Mouse (Mus musculus): ENCODE measurements around the gene Gpd1.

The Gpd1 gene

DNA sequence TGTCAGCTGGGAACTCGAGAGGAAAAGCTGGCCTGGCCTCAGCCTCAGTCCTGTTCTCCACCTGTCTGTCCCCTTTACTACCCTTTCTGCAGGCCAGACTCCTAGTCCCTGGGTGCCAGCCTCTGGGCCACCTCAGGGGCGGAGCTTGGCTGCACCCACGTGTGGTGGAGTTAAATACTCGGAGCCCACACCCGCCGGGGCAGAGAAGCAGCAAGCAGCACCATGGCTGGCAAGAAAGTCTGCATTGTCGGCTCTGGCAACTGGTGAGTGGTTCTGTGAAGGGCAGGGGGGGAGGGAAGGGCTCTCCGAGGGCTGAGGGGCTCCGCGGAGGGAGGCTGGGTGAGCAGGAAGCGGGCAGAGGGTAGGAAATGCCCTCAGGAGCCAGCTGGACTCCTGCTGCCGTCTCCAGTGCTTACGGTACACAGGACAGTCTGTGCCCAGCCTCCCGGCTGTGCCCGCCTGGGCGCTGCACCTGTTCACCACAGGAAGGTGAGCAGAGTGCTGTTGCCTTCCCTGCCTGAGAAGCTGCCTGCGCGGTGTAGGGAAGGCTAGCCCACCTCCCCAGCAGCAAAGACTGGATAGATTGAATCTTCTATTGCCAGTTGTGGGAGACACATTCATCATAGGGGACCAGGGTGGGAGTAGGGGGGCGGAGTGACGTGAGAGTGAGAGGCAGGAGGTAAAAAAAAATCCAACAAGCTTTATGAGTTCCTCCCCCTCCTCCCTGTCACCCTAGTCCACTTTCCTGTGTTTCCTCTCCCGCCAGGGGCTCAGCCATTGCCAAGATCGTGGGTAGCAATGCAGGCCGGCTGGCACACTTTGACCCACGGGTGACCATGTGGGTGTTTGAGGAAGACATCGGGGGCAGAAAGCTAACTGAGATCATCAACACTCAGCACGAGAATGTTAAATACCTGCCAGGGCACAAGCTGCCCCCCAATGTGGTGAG is at the start of gene Gpd1:
TSS of gene Gpd1 (plus strand) at position 130 of the 949 bp plus-strand sequence.
- DNase-seq (ENCODE audit: low read depth, low spot score) = no peak

DNA sequence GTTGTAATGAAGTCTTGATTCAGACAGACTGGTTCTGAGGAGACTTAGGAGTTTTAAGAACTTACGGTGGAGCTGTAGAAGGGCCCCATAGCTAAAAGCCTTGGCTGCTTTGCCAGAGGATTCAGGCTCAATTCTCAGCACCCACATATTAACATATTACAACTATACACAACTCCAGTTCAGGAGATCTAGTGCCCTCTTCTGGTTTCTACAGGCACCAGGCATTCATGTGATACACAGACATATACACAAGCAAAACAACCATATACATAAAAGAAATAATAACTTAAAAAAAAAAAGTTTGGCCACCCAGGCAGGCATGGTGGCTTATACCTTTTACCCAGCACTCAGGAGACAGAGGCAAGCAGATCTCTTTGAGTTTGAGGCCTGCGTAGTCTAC is 49.8 kb upstream of the Gpd1 start:
- DNase-seq (ENCODE audit: low read depth, low spot score) = no peak

DNA sequence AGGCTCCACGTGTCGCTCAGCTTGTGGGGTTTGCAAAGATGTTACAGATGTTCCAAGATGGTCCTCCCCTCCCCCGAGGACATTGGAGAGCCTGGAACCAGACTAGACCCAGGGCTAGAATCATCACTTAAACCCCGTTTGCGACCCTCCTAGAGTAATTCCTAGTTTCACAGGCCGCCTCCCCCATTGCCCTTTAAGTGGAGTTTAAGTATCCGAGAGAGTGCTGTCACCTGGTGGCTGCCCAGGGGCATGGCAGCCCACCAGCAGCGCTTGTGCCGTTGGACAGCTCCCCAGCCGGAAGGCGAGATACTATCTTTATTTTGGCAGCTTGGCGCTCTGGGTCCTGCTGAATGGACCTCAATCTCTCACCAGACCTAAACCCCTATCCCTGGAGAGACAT is 48.4 kb upstream of the Gpd1 start:
- DNase-seq (ENCODE audit: low read depth, low spot score) = no peak

DNA sequence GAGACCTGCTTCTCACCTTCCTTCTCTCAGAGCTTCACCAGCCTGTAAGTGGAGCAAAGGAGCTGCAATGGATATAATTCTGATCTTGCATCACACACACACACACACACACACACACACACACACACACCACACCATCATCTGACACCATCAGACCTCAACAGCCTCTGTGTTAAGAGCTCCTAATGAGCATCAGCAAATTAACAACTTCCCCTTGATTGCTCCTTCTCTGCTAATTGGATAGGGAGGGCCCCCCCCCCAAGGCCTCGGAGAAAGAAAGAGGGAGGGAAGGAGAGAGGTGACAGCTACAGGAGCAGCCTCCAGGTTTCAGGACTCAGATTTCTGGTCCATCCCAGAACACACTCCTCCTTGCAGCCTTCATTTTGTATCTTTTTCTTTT is 47.9 kb upstream of the Gpd1 start:
- no peak for DNase-seq (ENCODE audit: low read depth, low spot score)

DNA sequence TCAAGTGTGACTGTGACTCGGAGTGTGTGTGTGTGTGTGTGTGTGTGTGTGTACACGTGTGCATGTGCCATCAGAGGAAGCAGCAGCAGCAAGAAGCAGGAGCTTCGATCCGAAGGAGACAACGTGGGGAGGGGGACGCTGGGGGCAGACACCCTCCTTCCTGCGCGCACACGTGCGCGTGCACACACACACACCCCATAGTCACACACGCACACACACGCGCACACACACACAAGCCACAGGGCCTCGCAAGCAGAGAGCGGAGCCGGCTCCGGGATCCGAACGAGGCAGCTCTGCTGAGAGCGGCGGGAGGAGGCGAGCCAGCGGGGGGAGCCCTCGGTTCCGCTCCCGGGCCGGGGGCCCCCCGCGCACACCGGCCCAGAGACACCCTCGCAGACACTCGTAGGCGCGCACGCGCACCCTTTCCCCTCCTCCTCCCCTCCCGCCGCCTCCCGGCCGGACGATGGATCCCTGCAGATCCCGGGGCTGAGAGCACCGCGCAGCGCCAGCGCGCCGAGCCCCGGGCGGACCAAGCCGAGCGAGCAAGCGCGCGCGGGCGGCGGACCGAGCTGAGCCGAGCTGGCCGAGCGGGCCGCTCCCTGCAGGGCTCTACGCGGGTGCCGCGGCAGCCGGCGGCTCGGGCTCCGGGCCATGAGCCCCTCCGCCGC is 47.0 kb upstream of the Gpd1 start, which contains the start of gene Asic1:
TSS of gene Asic1 (plus strand) at position 215 of the 668 bp plus-strand sequence.
- no peak for DNase-seq (ENCODE audit: low read depth, low spot score)

DNA sequence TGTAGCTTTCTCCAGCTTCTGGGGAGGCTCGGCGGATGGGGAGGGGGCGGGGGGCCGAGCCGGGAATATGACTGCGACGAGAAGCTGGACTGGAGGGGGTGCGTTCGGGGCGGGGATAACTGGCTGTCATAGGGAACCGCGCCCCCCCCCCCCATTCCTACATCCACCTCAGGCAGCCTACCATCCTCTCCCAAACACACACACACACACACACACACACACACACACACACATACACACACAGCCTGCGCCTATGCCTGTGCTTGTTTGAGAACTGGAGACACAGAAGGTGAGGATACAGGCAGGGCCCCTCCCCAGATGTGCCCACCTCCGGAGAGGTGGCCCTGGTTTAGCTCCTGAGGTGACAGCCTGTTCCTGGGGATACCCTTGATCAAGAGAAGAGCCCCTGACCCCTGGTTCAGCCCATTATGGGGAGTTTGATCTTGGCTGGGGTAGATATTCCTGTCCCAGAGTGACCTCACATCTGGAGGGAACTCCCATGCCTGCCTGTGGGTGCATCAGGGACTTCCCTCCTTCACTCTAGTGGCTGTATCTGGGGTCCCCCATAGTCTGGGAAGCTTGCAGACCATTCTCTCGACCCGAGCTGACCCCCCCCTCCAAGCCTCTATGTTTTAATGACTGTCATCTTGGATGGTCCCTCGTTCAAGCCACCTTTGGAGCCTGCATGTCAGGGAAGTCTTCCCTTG is 46.2 kb upstream of the Gpd1 start:
- no peak for DNase-seq (ENCODE audit: low read depth, low spot score)

DNA sequence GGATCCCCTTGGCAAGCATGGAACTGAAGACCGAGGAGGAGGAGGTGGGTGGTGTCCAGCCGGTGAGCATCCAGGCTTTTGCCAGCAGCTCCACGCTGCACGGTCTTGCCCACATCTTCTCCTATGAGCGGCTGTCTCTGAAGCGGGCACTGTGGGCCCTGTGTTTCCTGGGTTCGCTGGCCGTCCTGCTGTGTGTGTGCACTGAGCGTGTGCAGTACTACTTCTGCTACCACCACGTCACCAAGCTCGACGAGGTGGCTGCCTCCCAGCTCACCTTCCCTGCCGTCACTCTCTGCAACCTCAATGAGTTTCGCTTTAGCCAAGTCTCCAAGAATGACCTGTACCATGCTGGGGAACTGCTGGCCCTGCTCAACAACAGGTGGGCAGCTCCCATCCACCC is 45.5 kb upstream of the Gpd1 start:
- DNase-seq (ENCODE audit: low read depth, low spot score) = no peak

DNA sequence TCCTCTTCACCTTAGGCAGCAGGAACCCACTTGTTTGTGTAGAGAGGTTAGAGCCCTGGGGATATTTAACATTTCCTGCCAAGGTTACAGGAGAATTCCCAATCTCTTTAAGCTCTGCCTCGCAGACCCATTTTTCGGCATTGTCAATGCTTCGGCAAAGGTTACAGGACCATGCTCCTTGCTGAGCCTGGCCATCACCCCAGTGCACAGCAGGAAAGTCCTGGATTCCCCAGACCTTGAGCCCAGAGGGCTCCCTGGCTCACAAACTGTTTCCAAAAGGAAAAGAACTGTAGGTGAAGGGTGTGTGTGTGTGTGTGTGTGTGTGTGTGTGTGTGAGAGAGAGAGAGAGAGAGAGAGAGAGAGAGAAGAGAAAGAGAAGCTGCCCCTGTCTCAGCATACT is 42.4 kb upstream of the Gpd1 start:
- DNase-seq (ENCODE audit: low read depth, low spot score) = no peak

DNA sequence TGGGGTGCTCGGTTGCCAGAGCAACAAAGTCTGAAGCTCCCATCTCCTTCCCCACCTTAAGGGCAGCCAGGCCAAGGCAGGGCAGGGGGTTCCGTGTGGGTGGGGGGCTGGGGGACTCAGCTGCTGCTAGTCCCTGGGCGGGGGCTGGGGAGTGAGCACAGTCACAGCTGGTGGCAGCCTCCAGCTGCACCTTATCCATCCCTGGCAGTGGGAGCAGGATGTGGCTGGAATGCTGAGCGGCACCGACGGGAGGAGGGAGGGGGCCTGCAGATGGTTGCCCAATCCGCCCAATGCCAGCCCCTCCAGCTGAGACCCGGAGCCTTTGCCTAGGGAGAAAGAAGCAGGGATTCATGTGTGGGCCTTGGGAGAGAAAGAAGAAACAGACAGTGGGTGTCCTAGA is 40.2 kb upstream of the Gpd1 start:
- DNase-seq (ENCODE audit: low read depth, low spot score) = no peak

DNA sequence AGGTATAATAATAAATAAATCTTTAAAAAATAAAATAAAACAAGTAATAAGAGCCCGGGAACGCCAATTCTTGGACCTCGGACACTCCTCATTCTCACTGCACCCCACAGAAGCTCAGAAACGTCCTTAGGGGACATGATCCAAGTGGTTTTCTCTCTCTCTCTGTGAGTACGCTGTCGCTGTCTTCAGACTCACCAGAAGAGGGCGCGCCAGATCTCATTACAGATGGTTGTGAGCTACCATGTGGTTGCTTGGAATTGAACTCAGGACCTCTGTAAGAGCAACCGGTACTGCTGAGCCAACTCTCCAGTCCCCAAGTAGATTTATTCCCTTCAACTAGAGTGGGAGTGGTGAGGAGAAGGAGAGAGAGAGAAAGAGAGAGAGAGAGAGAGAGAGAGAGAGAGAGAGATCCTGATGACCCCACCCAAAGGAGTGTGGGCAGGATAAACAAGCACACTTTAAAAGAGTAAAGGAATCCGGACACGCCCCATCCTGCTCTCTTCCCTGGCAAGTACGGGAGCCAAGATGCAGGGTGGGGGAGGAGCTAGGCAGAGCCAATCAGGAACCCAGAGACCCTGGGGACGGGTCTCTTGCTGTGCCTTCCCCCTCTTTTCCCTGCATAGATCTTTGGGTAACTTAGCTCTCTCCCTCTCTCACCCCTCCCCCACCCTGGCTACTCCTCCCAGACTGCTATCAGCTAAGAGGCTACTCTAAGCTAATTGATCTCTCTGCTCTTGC is 39.1 kb upstream of the Gpd1 start:
- no peak for DNase-seq (ENCODE audit: low read depth, low spot score)

DNA sequence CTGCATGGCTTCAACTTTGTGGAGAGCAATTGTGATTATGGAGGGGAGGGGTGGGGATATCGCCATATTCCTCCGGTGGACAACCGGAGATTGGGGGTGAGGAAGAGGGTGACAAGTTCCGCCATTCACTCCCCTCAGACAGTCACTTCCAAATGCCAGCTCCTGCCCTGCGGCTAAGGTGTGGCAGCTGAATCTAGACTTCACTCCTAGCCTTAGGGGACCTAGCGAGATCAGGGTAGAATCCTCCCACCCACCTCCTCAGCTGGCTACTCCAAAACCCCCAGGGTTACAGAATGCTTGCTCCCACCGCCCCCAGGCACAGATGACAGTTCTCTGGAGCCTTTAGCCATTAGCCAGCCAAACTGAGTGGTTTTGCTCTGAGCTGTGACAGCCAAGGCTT is 38.3 kb upstream of the Gpd1 start:
- DNase-seq (ENCODE audit: low read depth, low spot score) = no peak

DNA sequence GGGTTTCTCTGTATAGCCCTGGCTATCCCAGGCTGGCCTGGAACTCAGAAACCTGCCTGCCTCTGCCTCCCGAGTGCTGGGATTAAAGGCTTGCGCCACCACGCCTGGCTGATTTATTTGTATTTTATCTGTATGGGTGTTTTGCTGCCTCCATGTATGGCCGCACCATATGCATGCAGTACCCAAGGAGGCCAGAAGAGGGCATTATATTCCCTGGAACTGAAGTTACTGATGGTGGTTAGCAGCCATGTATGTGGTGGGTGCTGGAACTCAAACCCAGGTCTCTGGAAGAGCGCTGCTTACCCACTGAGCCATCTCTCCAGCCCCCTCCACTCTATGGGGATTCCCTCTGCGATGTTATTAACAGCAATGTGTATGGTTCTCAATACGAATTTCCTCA is 34.4 kb upstream of the Gpd1 start:
- no peak for DNase-seq (ENCODE audit: low read depth, low spot score)

DNA sequence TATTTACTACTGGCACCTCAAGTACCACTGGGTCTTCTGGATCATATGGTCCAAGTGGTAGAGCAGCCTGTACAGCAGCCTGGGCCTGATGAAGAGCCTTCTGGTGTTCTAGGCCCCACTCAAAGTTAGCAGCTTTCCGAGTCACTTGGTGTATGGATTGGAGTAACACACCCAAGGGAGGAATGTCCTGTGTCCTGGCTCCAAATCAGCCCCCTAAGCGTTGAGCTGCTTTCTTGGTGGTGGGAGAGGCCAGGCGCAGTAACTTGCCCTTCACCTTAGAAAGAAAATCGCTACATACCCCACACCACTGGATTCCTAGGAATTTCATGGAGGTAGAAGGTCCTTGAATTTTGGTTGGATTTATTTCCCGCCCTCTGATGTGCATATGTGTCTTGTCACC is 33.2 kb upstream of the Gpd1 start:
- DNase-seq (ENCODE audit: low read depth, low spot score) = no peak

DNA sequence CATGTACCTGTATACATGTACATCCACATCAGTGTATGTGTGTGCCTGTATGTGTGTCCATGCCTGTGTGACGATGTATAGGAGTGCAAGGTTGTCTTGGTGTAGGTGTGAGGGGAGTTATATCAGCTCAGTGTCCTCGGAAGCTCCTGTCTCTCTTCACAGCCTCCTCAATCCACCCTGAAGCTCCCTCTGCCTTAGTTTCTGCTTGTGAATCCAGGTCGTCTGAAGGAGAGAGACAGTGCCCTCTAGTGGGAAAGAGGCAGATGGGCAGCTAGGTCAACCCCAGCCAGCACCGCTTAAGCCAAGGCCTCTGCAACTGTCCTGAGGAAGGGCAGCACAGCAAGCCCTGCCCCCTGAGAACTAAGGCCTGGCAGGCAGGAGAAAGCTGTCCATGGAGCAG is 28.6 kb upstream of the Gpd1 start:
- DNase-seq (ENCODE audit: low read depth, low spot score) = peak; percentile 50

DNA sequence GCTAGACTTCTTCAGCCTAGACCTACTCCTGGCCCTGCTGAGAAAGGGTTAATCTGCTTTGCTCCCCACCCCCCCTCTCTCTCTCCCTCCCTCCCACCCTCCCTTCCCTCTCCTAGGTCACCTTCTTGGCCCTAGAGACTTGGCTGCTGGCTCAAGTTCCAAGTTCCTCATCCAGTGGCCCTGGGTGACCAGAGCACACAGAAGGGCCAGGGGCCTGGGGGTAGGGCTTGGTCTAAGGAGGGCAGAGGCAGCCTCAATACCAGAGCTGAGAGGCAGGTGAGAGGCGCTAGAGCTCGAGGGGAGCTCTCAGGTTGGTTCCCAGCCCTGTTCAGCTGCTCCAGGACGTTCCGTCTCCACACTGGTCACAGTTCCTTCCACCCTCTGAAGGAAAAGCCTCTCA is 26.4 kb upstream of the Gpd1 start:
- DNase-seq (ENCODE audit: low read depth, low spot score) = no peak

DNA sequence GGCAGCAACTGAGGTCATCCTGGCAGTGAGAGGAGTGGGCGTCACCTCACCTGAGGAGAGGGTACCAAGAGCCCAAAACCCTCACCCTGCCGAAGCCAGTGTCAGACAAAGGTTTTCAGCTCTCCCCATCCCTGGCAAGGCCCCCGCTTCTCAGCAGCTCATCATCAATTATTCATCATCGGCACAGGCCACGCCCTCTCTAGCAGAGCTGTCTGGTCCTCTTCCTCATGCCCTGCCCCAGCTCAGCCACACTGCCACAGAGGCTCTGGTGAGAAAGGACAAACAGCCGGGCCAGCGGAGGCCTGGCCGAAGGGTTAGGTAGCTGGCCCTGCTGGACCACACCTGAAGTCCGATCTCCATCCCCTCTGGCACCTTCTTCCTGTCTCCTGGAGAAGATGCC is 25.3 kb upstream of the Gpd1 start:
- no peak for DNase-seq (ENCODE audit: low read depth, low spot score)

DNA sequence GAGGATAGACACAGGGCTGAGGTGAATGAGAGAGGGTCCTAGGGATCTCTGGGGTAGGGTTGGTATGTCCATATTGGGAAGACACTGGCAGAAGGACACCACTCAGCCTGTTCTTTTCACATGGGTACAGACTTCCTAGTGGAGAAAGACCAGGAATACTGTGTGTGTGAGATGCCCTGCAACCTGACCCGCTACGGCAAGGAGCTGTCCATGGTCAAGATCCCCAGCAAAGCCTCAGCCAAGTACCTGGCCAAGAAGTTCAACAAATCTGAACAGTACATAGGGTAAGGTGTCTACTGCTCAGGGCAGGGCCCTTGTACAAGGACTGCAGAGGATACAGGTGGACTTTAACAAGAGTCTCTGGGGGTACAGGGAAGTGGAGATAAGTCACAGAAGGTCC is 20.0 kb upstream of the Gpd1 start:
- DNase-seq (ENCODE audit: low read depth, low spot score) = no peak

DNA sequence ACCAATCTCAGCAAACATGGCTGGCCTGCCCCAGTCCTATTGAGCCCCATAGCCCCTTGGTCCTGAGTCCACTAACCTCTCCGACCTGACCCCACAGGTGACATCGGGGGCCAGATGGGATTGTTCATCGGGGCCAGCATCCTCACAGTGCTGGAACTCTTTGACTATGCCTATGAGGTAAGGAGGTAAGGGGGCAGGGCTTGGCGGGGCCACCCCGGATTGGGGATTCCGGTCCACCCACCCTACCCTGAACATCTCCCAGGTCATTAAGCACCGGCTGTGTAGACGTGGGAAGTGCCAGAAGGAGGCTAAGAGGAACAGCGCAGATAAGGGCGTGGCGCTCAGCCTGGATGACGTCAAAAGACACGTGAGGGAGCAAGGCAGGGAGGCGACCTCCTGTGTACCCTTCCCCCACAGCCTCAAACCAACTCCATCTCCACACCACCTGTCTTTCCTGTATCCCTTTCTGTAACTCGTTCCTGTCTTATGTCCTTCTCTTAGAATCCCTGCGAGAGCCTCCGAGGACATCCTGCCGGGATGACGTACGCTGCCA is 18.7 kb upstream of the Gpd1 start:
- DNase-seq (ENCODE audit: low read depth, low spot score) = peak; percentile 43

DNA sequence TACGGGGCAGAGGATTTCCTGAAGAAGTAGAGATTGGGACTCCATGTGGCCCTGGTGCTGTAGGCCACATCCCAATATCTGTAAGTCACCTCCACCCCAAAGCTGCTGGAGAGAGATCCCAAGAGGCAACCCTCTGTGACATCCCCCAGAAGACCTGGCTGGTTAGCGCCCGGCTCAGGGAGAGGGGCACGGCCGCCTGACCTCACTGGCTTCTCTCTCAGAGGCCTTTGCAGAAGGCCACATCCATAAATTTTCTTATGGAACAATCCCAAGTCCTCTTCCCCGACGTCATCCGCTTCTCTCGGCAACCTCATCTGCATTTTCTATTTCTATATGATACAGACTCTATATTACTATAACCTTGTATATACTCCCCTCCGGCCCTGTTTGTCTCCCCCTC is 17.6 kb upstream of the Gpd1 start:
- no peak for DNase-seq (ENCODE audit: low read depth, low spot score)

DNA sequence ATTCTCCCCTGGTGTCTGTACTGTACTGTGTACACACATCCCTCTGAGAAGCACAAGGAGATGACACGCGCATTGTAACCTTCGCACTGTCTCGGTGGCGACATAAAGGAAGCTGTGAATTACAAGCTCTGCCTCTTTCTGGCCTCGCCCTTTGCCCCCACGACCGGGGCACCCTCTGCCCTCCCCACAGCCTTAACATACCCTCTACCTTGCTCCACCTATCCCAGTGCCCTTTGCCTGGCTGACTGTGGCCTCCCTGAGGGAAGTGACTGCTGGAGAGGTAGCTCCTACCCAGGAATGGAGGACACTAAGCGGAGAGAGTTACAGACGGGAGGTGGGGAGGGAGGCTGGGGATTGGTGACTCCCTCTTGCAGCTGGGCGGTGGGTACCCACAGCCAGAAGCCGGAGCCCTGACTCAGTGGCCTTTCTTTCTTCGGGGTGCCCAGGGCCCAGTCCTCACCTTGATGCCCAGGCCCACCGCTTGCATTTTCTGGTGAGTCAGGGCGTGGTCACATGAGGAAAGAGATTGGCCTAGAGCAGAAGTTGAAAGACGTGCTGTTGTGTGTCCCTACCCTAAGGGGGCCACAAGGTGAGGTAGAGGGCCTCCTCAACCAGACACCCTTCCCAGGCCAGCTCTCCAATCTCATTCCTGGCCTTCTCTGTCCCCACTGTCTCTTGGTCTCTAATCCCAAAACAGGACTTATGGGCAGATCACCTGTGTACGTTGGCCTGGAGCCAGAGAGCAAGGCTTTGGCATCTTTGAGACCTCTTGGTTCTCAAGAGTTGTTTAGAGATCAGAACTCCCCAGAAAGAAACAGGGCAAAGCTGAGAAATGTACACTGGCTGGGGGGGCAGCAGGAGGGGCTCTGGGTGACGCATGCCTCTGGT is 16.9 kb upstream of the Gpd1 start:
- DNase-seq (ENCODE audit: low read depth, low spot score) = no peak

All from telencephalon, adult 2 months (tissue).